Mouse (Mus musculus): ENCODE results near the gene Cldn15.
A peak's percentile ranks its signal among the peaks of the same experiment; 100 is the strongest.

Gene Cldn15

DNA sequence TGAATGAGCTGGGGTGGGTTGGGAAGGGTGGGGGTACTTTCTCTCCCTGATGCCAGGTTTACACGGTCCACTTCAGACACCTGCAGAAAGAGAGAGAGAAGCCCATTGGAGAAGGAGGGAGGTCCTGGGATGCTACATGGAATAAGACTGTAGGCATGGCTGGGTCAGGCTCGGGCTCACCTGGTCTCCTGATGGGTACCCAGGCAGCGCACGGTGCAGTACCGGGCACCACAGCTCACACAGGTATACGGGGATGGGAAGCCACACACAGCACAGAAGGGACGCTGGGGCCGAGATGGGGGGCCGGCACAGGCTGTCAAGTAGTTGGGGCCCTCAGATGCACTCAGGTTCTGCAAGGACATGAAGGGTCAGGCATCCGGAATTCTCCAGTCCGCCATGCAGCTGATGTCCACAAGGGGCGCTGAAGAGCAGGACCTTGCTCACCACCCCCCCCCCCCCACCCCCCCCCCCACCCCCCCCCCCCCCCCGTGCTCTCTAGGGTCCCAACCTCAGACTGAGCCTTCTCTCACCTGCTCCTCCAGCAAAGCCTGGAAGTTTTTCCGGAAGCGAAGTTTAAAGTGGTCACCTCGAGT, 16.0 kb downstream of the Cldn15 start:
- DNase-seq (ENCODE audit: low spot score in 2 of 2) = peak; percentile 51 to 81

- no peak for DNase-seq (ENCODE audit: low spot score in 2 of 2)
Observed at GRCm38 (mm10) chr5:136984828-136985227, 18.4 kb downstream of the Cldn15 start.

DNA sequence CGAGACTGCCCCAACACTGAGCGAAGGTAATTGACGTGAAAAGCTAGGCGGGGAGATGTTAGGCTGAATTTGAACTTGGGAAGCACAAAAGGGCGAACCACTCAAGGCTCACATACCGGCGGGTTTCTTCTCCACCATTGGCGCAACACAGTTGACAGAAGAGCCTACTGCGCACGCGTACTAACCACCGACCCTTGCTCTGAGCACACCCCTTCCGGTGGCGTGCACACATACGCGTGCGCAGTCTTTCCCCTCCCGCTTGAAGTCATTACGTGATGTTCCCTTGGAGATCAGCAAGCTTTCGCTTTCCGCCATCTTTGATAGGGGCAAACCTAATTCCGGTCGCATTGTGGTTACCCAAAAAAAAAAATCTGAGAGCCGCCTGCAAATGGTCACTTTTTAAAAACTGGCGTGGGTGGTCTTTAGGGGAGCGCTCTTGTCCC, 20.3 kb downstream of the Cldn15 start, which contains the start of gene Plod3:
Plod3 (plus strand) TSS at position 325 of the 443 bp plus-strand sequence.
- peak; percentile 96 to 98 for DNase-seq (ENCODE audit: low spot score in 2 of 2)

DNA sequence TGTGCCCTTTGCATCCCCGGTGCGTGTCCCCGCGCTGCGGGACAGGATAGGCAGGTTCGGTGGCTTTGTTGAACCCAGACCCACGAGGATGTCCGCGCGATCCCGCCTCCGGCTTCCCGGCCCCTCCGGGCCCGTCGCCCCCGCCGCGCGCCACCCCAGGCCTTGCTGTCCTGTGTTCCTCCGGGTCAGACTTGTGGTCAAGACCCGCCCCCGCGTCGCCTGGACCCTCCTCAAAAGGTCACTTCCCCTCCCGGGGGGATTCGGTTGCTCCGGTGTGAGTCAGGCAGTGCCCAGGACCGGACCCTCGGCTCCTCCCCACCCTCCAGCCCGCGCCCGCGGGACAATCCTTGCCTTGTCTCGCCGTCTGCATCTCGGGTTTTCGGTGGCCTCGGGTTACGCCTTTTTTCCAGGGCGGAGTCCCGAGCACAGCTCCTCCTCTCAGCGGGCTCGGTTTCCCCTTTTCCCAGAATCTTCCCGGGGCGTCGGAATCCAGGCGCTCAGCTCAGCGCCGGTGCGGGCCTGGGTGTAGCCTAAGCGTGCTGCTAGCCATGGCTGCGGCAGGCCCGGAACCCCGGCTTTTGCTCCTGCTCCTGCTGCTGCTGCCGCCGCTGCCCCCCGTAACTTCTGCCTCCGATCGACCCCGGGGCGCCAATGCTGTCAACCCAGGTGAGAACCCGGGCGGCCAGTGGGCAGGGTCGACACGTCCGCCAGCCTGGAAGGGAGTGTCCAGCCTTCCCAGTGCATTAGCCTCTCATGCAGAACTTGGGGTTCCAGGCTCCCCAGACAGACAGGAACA, 20.9 kb downstream of the Cldn15 start:
- DNase-seq (ENCODE audit: low spot score in 2 of 2) = peak; percentile 67 to 84

DNA sequence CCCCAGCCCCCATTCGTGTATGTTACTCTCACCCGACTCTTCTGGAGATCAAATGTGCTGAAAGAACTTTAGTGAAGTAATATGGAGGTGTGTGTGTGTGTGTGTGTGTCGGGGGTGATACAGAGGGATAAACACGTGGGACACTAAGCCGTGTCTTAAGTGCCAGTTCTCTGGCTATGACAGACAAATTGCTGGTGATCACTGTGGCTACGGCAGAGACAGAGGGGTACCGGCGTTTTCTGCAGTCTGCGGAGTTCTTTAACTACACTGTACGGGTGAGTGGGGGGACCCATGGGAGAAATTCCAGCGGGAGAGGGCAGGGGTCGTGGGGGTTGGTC, 21.5 kb downstream of the Cldn15 start, which contains the start of gene Znhit1:
Znhit1 (minus strand) TSS at position 88 of the 338 bp plus-strand sequence.
- DNase-seq (ENCODE audit: low spot score in 2 of 2) = no peak

GRCm38 (mm10) chr5:136988420-136988819, 22.0 kb downstream of the Cldn15 start:
- DNase-seq (ENCODE audit: low spot score in 2 of 2) = peak in 1 of 2 experiments; percentile 33

DNA sequence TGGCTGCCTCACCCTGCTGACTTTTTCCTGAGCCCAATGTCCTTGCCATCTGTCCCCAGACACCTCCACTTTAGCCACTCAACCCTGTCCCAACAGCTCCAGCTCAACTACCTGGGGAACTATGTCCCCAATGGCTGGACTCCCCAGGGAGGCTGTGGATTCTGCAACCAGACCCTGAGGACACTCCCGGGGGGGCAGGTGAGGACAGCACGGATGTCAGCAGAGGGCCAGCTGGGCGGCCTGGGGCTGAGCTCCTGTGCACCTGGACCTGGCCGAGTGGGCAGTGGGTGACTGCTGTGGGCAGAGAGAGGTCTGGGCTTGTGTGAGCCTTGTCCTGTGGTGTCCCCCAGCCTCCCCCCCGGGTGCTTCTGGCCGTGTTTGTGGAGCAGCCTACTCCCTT, 23.4 kb downstream of the Cldn15 start:
- DNase-seq (ENCODE audit: low spot score in 2 of 2) = no peak

DNA sequence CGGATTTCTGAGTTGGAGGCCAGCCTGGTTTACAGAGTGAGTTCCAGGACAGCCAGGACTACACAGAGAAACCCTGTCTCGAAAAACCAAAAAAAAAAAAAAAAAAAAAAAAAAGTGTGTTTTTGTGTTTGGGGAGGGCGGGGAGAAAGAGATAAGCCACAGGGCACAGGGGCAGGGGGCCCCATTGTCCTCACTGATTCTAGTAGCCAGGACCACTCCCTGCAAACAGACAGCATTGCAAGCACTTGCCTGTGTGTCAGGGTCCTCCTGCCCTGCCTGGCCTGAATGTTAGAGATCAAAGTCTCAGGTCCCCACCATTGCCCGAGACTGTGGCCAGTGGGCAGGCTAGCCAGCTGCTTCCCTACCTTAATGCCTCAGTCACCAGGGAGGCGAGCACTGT, 33.0 kb downstream of the Cldn15 start:
- DNase-seq (ENCODE audit: low spot score in 2 of 2) = no peak

- no peak for DNase-seq (ENCODE audit: low spot score in 2 of 2)
Observed at GRCm38 (mm10) chr5:137000612-137001011, 34.2 kb downstream of the Cldn15 start.

- DNase-seq (ENCODE audit: low spot score in 2 of 2) = no peak
Observed at GRCm38 (mm10) chr5:137007276-137007675, 40.9 kb downstream of the Cldn15 start.

- peak in 1 of 2 experiments; percentile 38 for DNase-seq (ENCODE audit: low spot score in 2 of 2)
Observed at GRCm38 (mm10) chr5:137009988-137010387, 43.6 kb downstream of the Cldn15 start.

- DNase-seq (ENCODE audit: low spot score in 2 of 2) = no peak
Observed at GRCm38 (mm10) chr5:137012401-137012950, 46.1 kb downstream of the Cldn15 start.

DNA sequence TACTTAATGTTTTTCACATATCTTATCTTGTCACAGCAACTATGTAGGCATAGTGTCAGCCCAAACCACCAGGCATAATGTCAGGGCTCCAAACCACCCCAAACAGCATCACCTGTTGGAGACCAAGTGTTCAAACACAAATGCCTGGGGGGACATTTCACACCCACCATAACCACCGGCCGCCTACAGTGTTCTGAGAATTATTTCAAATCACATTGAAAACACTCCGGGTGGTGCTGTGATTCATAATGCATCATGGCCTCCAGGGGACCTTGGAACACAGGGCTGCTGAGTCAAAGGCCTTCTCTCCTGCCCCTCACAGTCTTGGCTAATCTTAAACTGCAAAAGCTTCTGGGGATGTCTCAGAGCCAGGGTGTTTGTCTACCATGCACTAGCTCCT, 49.5 kb downstream of the Cldn15 start:
- DNase-seq (ENCODE audit: low spot score in 2 of 2) = no peak

- DNase-seq (ENCODE audit: low spot score in 2 of 2) = no peak
Observed at GRCm38 (mm10) chr5:137024318-137024717, 57.9 kb downstream of the Cldn15 start.

DNA sequence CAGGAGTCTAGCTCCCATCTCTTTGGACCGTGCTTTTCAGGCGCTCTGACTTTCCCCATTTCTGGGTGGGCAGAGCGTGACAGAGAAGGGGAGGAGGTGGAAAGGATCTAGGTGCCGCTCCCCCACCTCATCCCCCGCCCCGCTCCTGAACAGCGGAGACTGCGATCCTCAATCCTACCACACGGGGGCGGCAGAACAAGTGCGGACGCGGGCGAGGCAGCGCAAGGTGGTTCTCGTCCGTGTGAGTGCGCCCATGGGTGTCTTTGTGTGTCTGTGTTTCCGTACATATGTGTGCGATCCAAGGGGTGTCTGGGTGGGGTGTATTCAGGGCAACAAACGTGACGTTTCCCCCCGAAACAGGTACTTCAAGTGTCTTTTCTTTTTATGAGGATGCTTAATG, 58.7 kb downstream of the Cldn15 start:
- peak; percentile 77 to 94 for DNase-seq (ENCODE audit: low spot score in 2 of 2)

All from spleen, postnatal 4 days (tissue).